Mouse (Mus musculus) T-helper 2 cell (primary cell): ENCODE data around the gene Zfp683.

ENCODE experiments used
- in situ Hi-C: fragments of 300-600 bp; cut with MboI, MseI; formaldehyde crosslinking; loops from one replicate; pipeline ENCODE4 v1.15.1; 2025; ENCODE audit warnings: high pct_unique_total_duplicates

Gene Zfp683

GRCm38 (mm10) chr4:134051912-134052311 is 1.7 kb upstream of the Zfp683 start:
- in situ Hi-C loops = no loop called here

- in situ Hi-C loops = no loop called here
Measured at GRCm38 (mm10) chr4:134052560-134052959, 1.1 kb upstream of the Zfp683 start.

DNA sequence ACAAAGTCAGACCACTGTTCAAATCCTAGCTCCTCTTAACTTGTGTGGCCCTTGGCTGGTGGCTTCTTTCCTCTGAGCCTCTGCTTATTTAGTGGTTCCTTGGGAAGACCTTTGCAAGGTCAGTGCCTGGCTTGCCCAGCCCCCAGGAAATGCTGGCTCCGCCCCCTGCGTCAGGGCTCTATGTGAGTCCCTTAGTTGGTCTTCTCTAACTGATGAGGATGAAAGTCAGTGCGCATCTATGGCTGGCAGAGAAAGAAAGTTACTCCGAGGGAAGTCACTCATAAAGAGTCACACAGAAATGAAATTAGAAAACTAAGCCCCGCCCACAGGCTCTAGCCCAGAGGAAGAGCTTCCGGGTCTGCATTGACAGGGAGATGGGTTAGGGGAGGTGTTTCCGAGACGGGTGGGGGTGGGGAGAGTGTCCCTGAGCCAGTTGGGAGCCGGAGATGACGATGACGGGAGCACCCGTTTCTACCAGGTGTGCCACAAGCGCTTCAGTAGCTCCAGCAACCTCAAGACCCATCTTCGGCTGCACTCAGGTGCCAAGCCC is 4.6 kb downstream of the Zfp683 start:
- in situ Hi-C loops = no loop called here

DNA sequence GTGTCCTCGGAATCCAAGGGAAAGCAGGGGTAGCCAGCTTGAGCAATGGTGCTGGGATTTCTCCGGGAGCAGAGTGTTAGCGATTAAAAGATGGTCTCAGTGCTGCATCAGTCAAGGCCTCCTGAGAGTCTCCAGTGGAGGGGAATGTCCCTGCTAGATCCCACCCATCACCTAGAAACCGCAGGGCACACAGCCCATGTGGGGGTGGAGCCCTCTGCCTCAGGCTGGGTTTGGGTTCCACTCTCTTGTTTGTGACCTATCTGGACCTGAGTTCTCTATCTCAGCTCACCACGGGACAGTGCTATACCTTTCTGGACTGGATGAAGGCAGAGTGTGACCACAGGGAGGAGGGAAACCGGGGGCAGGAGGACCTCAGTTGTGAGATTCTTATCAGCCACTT is 5.3 kb downstream of the Zfp683 start:
- in situ Hi-C loops = no loop called here

GRCm38 (mm10) chr4:134060135-134060865 is 6.7 kb downstream of the Zfp683 start, which contains the start of gene Crybg2:
TSS of gene Crybg2 (plus strand) at chr4:134060815.
- in situ Hi-C loops = no loop called here

GRCm38 (mm10) chr4:134061166-134061830 is 7.7 kb downstream of the Zfp683 start:
- in situ Hi-C loops = no loop called here

DNA sequence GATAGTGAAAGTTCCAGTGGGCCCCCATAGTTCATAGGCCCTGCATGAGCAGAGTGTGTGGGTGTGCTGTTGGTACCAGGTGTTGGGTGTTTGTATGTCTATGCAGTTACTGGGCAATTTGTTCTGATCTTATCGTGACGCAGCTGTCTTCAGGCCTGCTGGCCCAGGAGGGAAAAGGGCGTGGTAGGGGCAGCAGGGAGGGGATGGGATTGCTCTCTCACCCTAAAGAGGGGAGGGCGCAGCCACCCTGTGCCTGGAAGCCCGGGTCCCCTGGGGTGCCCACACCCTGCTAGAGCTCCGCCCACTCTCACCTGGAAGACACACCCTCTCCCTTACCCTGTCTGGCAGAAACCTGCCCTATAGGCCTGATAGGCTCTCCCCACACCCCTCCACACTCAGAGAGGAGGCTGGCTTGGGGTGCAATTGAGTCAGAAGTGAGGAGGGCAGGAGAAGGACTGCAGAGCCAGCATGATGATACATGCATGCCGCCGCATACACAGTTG is 8.4 kb downstream of the Zfp683 start:
- in situ Hi-C loops = no loop called here

DNA sequence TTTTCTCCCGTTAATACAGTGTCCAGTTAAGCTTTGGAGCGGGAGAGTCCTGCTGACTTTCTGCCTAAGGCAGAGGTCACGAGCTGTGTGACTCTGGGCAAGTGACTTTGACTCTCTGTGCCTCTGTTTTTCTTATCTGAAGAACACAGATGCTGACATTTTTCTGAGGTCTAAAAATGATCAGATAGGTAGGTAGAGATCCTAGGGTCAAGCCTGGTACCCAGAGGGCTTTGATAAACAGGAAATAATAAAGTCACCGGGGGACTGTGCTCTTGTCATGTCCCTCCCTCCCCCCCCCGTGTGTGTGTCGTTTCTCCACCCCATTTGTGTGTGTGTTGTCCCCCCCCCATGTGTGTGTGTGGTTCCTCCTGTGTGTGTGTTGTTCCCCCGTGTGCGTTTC is 8.9 kb downstream of the Zfp683 start:
- in situ Hi-C loops = no loop called here

DNA sequence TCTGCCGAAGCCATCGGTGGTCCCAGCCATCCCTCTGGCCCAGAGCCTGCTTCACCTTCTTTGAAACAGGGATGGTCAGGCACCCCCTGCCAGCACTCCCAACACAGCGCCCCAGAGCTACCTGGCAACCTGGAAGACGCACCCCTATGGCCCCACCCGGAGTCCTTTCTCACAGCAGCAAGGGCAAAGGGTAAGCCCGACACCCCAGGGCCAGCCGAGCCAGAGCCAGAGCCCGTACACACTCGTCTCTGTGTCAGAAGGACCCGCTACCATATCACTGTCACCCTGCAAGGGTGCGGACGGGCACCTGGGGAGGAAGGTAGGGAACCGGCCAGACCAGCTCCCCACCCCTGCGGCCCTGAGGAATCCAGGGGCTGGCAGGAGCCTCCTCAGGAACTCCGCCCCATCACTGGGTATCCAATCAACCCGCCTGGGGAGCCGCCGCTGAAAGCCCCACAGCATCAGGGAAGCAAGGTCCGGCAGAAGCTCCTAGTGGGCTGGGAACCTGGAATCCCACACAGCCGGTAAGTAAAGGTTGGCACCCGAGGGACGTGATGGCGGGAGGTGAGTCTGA is 11.9 kb downstream of the Zfp683 start:
- in situ Hi-C loops = no loop called here

GRCm38 (mm10) chr4:134067383-134067782 is 13.7 kb downstream of the Zfp683 start:
- in situ Hi-C loops = no loop called here

- in situ Hi-C loops = no loop called here
Measured at GRCm38 (mm10) chr4:134067833-134068544, 14.4 kb downstream of the Zfp683 start.

DNA sequence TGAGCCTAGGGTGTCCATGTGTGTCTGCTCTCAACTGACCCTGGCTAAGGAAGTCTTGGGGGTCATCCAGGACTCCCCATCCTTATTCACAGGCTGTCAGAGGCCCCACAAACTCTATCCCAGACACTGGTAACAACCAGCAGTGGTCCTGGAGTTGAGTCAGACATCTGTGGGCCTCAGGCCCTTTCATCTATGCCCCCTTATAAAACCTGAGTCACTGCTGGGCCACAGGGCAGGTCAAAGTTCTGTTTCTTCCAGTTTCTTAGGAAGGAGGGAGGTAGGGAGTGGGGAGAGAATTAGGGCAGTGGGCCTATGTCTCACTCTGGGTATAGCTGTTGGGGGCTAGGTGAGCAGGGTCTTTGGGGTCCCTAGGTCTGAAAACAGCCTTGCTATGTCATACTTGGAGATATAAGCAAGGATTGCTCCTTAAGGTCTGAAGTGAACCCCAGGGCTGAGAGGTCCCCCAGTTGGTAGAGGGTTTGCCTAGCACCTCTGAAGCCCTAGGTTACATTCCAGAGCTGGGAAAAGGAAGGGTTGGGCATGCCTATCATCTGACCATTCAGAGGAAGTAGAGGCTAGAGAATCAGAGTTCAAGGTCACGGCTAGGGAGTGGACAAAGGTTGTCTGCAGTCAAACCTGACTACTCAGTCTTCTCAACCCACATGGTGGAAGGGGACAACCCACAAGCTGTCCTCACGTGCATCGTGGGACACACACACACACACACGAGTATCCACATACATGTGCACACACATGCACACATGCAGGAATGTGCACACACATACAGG is 15.3 kb downstream of the Zfp683 start:
- in situ Hi-C loops = no loop called here

- in situ Hi-C loops = no loop called here
Measured at GRCm38 (mm10) chr4:134078694-134079093, 25.1 kb downstream of the Zfp683 start.

DNA sequence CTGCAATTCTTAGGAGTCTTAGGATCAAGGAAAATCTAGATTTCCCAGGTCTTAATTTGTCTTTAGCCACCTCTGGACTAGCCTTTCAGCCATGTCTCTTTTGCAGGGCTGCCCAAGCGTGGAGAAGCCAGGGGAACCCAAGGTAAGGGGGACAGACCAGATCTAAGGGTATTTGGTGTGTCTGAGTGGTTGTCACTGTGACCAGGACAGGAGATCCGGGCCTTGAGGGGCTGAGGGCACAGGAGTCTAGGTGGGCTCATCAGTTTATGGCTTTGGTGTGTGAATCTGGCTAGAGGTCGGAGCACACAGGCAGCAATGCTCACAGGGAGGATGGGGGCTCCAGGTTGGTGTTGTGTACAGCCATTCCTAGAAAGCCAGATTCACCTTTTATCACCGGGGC is 27.0 kb downstream of the Zfp683 start:
- in situ Hi-C loops = loop anchor here (5.0 kb wide), 1 partner anchor 43 kb away; no protein-coding TSS in a partner anchor

DNA sequence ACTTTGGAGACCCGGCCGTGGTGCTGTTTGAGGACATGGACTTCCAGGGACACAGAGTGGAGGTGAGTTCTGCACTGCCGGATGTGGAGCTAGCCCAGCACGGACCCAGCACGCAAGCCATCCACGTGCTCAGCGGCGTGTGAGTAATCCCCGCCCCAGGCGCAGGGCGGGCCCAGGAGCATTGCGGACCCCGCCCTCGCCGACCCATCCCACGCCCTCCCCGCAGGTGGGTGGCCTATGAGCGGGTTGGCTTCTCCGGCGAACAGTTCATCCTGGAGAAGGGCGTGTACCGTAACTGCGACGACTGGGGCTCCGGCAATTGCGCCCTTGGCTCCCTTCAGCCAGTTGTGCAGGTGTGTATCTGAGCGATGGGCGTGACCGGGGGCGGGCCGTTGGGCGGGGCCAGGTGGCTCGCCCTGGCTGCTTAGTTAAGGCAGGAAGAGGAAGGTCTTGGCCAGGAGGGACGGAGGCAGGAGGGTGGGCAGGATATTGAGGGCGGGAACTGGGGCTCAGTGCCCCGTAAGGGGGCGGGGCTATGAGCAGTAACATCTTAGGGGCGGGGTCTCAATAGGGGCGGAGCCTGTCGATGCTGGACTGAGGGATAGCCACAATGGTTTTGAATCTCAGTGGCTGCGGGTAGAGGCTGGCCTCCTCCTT is 28.2 kb downstream of the Zfp683 start:
- in situ Hi-C loops = loop anchor here (5.0 kb wide), 1 partner anchor 45 kb away; no protein-coding TSS in a partner anchor

DNA sequence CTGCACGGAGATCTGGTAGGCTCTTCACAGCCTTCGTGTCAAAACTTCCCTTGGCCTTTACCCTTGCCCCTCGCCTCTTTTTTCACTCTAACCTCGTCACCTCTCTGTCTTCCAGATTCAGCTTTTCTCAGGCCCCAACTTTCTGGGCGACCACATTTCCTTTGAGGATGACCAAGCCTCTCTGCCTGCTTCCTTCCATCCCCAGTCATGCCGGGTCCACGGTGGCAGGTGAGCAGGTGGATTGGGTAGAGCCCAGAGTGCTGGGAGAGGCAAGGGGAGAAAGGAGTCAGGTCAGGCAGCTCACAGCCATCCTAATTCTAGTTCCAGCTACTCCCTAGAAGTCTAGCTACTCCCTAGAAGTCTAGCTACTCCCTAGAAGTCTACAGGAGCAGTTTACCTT is 28.8 kb downstream of the Zfp683 start:
- in situ Hi-C loops = loop anchor here (5.0 kb wide), 1 partner anchor 45 kb away; no protein-coding TSS in a partner anchor

DNA sequence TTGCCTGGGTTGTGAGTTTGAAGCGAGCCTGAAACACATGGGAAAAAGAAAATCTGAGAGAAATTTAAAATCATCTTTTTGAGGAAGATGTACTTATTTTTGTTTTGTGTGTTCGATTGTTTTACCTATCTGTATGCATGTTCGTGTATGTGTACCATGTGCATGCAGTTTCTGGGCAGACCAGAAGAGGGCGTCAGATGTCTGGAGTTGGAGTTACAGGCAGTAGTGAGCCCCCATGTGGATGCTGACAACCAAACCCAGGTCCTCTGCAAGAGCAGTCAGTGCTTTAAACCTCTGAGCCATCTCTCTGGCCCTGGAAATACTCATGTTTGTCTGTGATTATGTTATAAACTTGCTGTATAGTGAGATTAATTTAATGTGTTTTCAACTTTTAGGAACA is 31.4 kb downstream of the Zfp683 start:
- in situ Hi-C loops = loop anchor here (5.0 kb wide), 1 partner anchor 48 kb away; no protein-coding TSS in a partner anchor

DNA sequence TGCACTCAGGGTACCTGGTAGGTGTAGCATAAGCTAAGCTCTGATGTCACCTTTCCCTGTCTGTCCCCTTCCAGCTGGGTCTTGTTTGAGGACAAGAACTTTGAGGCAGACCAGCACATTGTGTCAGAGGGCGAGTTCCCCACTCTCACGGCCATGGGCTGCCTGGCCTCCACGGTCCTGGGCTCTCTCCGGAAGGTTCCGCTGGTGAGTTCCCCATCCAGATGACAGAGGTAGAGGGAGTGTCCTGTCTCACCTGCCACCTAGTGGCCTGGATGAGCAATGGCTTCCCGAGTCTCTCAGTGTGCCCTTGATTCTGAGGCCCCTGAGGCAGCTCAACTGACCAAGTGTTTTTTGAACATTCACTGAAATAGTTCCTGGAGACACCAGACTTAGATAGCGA is 33.8 kb downstream of the Zfp683 start:
- in situ Hi-C loops = no loop called here

DNA sequence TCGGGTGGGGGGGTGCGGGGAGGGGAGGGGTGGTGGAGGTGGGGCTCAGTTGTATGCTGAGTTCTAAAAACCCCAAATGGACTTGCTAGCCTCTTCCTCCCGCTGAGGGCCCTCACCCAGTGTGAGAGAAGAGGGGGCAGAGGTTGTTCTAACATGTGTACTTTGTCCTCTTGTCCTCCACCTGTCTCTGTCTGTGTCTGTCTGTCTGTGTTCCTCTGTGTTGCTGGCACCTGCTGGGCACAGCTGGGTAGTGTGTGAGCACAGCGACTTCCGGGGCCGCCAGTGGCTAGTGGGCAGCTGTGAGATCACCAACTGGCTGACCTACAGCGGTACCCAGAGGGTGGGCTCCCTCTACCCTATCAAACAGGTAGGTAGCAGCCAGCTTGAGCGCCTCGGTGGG is 35.4 kb downstream of the Zfp683 start:
- in situ Hi-C loops = no loop called here
